Mouse (Mus musculus): ENCODE data around the gene Ice1. TPM values are rescaled to one million over a fixed set of nuclear protein-coding genes. Genes with fewer than 3 reads are reported as not detected.

Gene Ice1
- total and polyA plus RNA-seq, 3 experiments, result 33.5 to 40.1 (median 37.6) TPM

GRCm38 (mm10) chr13:70509375-70510016 is 127.9 kb downstream of the Ice1 start:
- no peak overlapping the region for H3K4me3 ChIP-seq (ENCODE audit: control insufficient read depth in 1 of 2, insufficient read depth in 1 of 2, low read depth in 2 of 2, low read length in 2 of 2)
- H3K79me2 ChIP-seq (ENCODE audit: control insufficient read depth, insufficient read depth, low read length, poor library complexity), result no peaks in the 10 kb centered on the region
- H3K36me3 ChIP-seq (ENCODE audit: control insufficient read depth in 1 of 2, insufficient read depth in 2 of 2, low read length in 2 of 2), result no peaks in the 10 kb centered on the region
- H3K9ac ChIP-seq (ENCODE audit: control insufficient read depth, low read depth, low read length, poor library complexity, severe bottlenecking), result no peak overlapping the region
- H3K27me3 ChIP-seq (ENCODE audit: control insufficient read depth in 1 of 2, insufficient read depth in 2 of 2, low read length in 2 of 2), result no peaks in the 10 kb centered on the region
- no peak overlapping the region for H3K27ac ChIP-seq (ENCODE audit: control insufficient read depth, low read depth, low read length)
- no peaks in the 10 kb centered on the region for H3K9me3 ChIP-seq (replicated peaks; ENCODE audit: insufficient read depth, low read length)
- H3K4me1 ChIP-seq (ENCODE audit: control insufficient read depth in 1 of 2, insufficient read depth in 2 of 2, low read length in 2 of 2), result no peaks in the 10 kb centered on the region
- TF ChIP-seq NELFE (IDR thresholded peaks at IDR 0.05; ENCODE audit: low read depth, low read length), result no peak
- DNase-seq (ENCODE audit: low read depth, low spot score), result no peak

- no peak for DNase-seq (ENCODE audit: low read depth, low spot score)
- H3K9me3 ChIP-seq (replicated peaks; ENCODE audit: insufficient read depth, low read length), result no peaks in the 10 kb centered on the region
- no peak overlapping the region for H3K4me3 ChIP-seq (ENCODE audit: control insufficient read depth in 1 of 2, insufficient read depth in 1 of 2, low read depth in 2 of 2, low read length in 2 of 2)
Observed at GRCm38 (mm10) chr13:70508708-70509374, 128.6 kb downstream of the Ice1 start.

More at GRCm38 (mm10) chr13:70508708-70509374, 128.6 kb downstream of the Ice1 start:
- Histone ChIP-seq H3K27ac (ENCODE audit: control insufficient read depth, low read depth, low read length) (no peak overlapping the region), H3K4me1 (ENCODE audit: control insufficient read depth in 1 of 2, insufficient read depth in 2 of 2, low read length in 2 of 2) (no peaks in the 10 kb centered on the region), H3K79me2 (ENCODE audit: control insufficient read depth, insufficient read depth, low read length, poor library complexity) (no peaks in the 10 kb centered on the region), H3K36me3 (ENCODE audit: control insufficient read depth in 1 of 2, insufficient read depth in 2 of 2, low read length in 2 of 2) (no peaks in the 10 kb centered on the region), H3K9ac (ENCODE audit: control insufficient read depth, low read depth, low read length, poor library complexity, severe bottlenecking) (no peak overlapping the region), H3K27me3 (ENCODE audit: control insufficient read depth in 1 of 2, insufficient read depth in 2 of 2, low read length in 2 of 2) (no peaks in the 10 kb centered on the region)
- TF ChIP-seq USF1 (IDR thresholded peaks at IDR 0.05; ENCODE audit: low read depth, low read length), result no peak
- TF ChIP-seq CHD2 (IDR thresholded peaks at IDR 0.05; ENCODE audit: low read length), result no peak
- no peak for TF ChIP-seq EP300 (IDR thresholded peaks at IDR 0.05; ENCODE audit: low read depth in 1 of 2, low read length in 2 of 2)

Other genes starting within 250 kb of the Ice1 start
- gene Adamts16, start 204.2 kb upstream of the Ice1 start, total RNA-seq (2012; rRNA removed), result not detected in 2 replicates
- not detected for gene Adamts16, start 204.2 kb upstream of the Ice1 start, polyA plus RNA-seq (2012; ENCODE audit: insufficient read depth in 1 of 2, insufficient read length in 2 of 2, low read depth in 1 of 2, low replicate concordance in 2 of 2, missing spikeins in 1 of 2)

Data from MEL (cell line).